Mouse (Mus musculus) bone marrow, adult 2 months (tissue): Measurements from ENCODE around the gene Fgf2. TPM values are rescaled to one million over a fixed set of nuclear protein-coding genes. Genes with fewer than 3 reads are reported as not detected.

Source experiments
- H3K27ac ChIP-seq: fragments of 200-500 bp; 2 replicates; pipeline ENCODE4 v1.5.1; 2012; ENCODE audit warnings: low read depth, mild to moderate bottlenecking, control low read depth, inconsistent platforms, low read length; ENCODE audit not compliant: control insufficient read depth, poor library complexity, insufficient read depth
- H3K4me1 ChIP-seq: fragments of 200-500 bp; 2 replicates; pipeline ENCODE4 v1.6.1; 2011; ENCODE audit warnings: low read length; ENCODE audit not compliant: control insufficient read depth, insufficient read depth
- H3K4me3 ChIP-seq: fragments of 200-500 bp; replicated peaks from 2 replicates; pipeline ENCODE3; 2011; ENCODE audit warnings: mild to moderate bottlenecking, low read depth, low read length, control low read depth; ENCODE audit not compliant: control insufficient read depth
- CTCF ChIP-seq: fragments of 200-500 bp; IDR thresholded peaks from 2 replicates; pipeline ENCODE4 v1.5.1; 2011; ENCODE audit warnings: low read length, control low read depth; ENCODE audit not compliant: control insufficient read depth, insufficient read depth
- POLR2A ChIP-seq: fragments of 200-500 bp; IDR thresholded peaks from 2 replicates; pipeline ENCODE4 v1.6.1; 2011; ENCODE audit warnings: low read depth, mild to moderate bottlenecking, control low read depth, low read length, borderline replicate concordance; ENCODE audit not compliant: control insufficient read depth
- WGBS: fragments of 180-500 bp; shearing (Covaris S2); methylation state at CpG from one replicate; pipeline ENCODE4 v1.1.7; 2018; 5-methylcytosine and 5-hydroxymethylcytosine counted together
- polyA plus RNA-seq: library from polyadenylated mRNA; stranded (reverse); fragments of >200 nt; gene quantifications from 2 replicates; pipeline ENCODE4 v1.2.4, GENCODE M21; 2011; ENCODE audit warnings: low replicate concordance; ENCODE audit not compliant: missing spikeins, insufficient read depth, insufficient read length

Gene Fgf2
- polyA plus RNA-seq, result 0.67 TPM in 1 of 2 replicates, not detected in the other

DNA sequence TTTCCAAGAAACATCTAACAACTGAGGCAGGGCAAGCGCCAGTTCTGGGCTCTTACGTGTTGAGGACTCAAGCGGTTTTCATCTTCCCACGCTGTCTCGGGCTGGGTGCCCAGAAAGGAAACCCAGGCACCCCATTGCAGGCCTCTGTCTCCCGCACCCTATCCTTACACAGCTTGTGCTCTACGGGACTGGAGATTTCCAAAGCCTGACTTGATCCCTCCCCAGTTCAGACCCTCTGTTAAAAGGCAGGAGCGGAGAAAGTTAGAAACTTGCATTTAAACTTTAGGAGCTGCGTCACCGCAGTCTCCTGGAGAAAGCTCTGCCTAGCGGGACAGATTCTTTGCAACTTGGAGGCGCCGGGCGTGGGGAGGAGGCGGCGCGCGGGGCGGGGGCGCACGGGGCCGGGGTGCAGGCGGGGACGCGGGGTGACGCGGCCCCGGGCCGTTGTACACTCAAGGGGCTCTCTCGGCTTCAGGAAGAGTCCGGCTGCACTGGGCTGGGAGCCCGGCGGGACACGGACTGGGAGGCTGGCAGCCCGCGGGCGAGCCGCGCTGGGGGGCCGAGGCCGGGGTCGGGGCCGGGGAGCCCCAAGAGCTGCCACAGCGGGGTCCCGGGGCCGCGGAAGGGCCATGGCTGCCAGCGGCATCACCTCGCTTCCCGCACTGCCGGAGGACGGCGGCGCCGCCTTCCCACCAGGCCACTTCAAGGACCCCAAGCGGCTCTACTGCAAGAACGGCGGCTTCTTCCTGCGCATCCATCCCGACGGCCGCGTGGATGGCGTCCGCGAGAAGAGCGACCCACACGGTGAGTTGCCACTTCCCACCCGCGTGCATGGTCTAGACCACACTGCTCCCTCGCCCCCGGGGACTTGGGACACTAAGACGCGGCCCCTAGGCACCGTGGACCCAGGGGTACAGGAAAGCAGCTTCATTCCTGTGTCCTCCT, at the start of gene Fgf2:
Gene Fgf2, plus strand, starts transcription at position 126 of the 945 bp plus-strand sequence.
- Histone ChIP-seq H3K27ac (no peak within 1 kb of the TSS), H3K4me1 (no peaks in the 10 kb centered on the region; the same call in 1 of the 2 replicates), H3K4me3 (no peak within 1 kb of the TSS)
- TF ChIP-seq CTCF, result no peak
- no peak for TF ChIP-seq POLR2A
- WGBS, result 2% methylated on average over 71 of the region's 75 CpGs

- Histone ChIP-seq H3K4me1 (no peaks in the 10 kb centered on the region; the same call in 1 of the 2 replicates), H3K4me3 (no peak overlapping the region), H3K27ac (no peak overlapping the region)
- WGBS, result 78% methylated on average over 3 of the region's 3 CpGs
- TF ChIP-seq POLR2A (no peak), CTCF (no peak)
Observed at GRCm38 (mm10) chr3:37299470-37299869, 48.7 kb upstream of the Fgf2 start.

- TF ChIP-seq POLR2A (no peak), CTCF (peak; percentile 83)
- 34% methylated on average over 12 of the region's 12 CpGs for WGBS
- H3K27ac ChIP-seq, result no peak overlapping the region
- H3K4me1 ChIP-seq, result no peaks in the 10 kb centered on the region; the same call in 1 of the 2 replicates
- H3K4me3 ChIP-seq, result no peak overlapping the region
Observed at GRCm38 (mm10) chr3:37302685-37303084, 45.5 kb upstream of the Fgf2 start.

DNA sequence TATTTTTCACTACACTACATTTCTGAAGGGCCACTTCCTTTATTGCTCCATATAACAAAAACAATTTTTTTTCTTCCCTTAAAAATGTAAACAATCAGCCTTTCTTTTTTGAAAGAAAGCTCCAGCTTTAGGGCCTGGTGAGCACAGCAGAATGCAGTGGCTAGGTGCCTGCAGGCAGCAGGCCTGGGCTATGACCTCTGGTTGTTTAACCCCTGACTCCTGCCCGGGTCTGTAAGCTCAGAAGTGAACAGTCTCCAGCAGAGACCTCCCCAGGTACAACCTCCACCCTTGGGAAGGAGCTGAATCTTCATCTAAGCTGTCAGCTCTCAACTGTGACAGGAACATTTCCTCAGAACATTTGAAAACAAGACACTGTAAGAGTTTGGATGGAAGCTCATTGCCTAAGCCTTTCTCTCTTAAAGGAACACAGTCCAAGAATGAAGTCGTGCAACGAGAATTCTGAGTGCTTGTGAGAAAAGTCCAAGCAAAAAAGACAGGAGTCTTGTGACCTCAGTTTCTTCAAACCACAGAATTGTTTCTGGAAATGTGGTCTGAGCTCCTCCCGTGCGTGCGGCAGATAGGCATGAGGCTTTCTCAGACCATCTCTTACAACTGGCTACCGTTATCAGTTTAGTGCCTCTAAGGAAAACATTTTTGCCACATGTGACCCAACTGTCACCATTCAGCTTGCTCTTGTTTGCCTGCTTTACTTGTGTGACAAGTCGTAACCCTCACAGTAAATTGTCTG, 44.6 kb upstream of the Fgf2 start:
- no peak overlapping the region for H3K4me3 ChIP-seq
- H3K4me1 ChIP-seq, result no peaks in the 10 kb centered on the region; the same call in 1 of the 2 replicates
- H3K27ac ChIP-seq, result no peak overlapping the region
- WGBS, result 64% methylated on average over 8 of the region's 8 CpGs
- TF ChIP-seq POLR2A, result no peak
- TF ChIP-seq CTCF, result no peak

DNA sequence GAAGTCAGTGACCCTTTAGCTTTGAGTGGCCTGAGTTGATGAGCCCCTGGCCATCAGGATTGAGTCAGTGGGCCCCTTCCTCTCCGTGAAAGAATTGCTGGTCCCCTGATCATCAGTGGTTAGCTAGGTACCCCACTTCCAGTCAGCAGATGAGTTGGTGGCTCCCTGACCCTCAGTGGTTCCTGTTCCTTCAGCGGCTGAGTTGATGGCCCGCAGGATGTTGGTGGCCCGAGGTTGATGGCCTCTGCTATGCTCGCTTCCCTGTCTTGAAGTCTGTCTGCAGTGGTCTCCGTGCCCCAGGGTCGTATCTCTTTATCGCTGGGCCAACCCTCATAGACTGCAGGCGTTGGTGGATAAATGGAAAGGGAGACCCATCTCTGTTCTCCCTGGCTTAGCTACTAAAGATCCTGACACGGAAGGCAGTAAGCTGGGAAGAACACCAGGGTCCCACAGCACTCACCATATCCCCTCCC, 36.2 kb upstream of the Fgf2 start:
- 1% methylated on average over 10 of the region's 10 CpGs for WGBS
- H3K4me1 ChIP-seq, result no peaks in the 10 kb centered on the region; the same call in 1 of the 2 replicates
- peak overlapping the region; percentile 88 for H3K4me3 ChIP-seq
- H3K27ac ChIP-seq, result no peak overlapping the region
- no peak for TF ChIP-seq CTCF
- TF ChIP-seq POLR2A, result no peak

GRCm38 (mm10) chr3:37312370-37312941, 35.7 kb upstream of the Fgf2 start, which contains the start of the genes Bbs12 and Cetn4:
Bbs12 (plus strand) TSS chr3:37312554.
Cetn4 (minus strand) TSS chr3:37312708.
- Histone ChIP-seq H3K4me3 (peak within 1 kb of the TSS; percentile 88), H3K27ac (no peak within 1 kb of the TSS), H3K4me1 (no peaks in the 10 kb centered on the region; the same call in 1 of the 2 replicates)
- under 1% methylated on average over 54 of the region's 54 CpGs for WGBS
- no peak for TF ChIP-seq CTCF
- TF ChIP-seq POLR2A, result no peak

DNA sequence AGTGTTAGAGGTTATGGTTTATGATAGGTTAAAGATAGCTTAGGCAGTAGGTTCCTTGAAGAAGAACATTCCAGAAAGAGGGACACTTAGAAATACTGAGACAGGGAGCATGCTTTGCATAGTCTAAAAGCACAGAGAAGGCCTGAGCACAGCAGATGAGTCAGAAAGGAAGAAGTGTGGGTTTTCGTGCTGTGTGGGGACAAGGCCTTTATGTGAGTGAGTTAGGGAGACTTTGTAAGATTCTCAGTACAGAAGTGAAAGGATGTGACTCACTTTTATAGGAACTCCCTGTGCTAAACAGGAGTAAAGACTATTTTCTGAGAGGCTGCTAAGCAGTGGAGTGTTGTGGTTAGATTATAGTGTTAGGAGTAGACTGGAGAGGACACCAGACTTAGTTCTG, 34.8 kb upstream of the Fgf2 start:
- TF ChIP-seq CTCF (no peak), POLR2A (no peak)
- Histone ChIP-seq H3K4me1 (no peaks in the 10 kb centered on the region; the same call in 1 of the 2 replicates), H3K27ac (no peak overlapping the region), H3K4me3 (no peak overlapping the region)
- WGBS, result 20% methylated on average over 1 of the region's 1 CpGs

- WGBS, result 83% methylated on average over 1 of the region's 1 CpGs
- Histone ChIP-seq H3K27ac (no peak overlapping the region), H3K4me3 (no peak overlapping the region), H3K4me1 (no peaks in the 10 kb centered on the region; the same call in 1 of the 2 replicates)
- TF ChIP-seq CTCF (no peak), POLR2A (no peak)
Observed at GRCm38 (mm10) chr3:37316233-37316632, 31.9 kb upstream of the Fgf2 start.
